Mouse (Mus musculus): Measurements from ENCODE around the gene Tmeff1.

GRCm38 (mm10) chr4:48663271-48663670 lies 78.3 kb downstream of the Tmeff1 start, which contains the start of gene Cavin4:
- TF ChIP-seq POLR2A (IDR thresholded peaks at IDR 0.05; ENCODE audit: borderline replicate concordance, extremely low read depth, insufficient read depth, insufficient read length, poor library complexity, severe bottlenecking) (no peak), CTCF (IDR thresholded peaks at IDR 0.05; ENCODE audit: borderline replicate concordance, extremely low read depth, insufficient read depth, insufficient read length) (no peak)

Data from brain, embryonic 14.5 days (tissue).